Mouse (Mus musculus) adrenal gland (tissue): ENCODE measurements around the gene Plcb1.

Experiments used
- intact Hi-C: fragments of 180-260 bp; cut with DNase I; formaldehyde crosslinking; loops from one replicate; pipeline ENCODE4 v1.15.1; 2025

Plcb1 gene

DNA sequence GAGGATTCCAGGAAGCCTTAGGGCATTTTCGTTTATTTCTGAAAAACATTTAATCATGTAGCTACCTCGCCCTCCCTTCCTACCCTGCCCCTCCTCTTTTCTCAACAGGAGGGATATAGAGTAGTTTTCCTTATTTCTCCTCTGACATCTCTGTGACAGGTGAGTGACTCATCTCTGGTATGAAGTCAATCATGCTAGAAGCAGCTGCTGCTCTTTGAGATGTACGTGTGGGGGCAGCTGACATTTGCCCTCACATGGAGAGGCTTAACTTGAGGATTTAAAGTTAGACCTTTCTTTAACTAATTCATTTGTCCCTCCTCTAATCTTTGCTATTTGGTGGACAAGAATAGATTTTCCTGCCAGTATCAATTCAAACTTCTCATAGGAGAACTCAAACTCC is 608.8 kb downstream of the Plcb1 start:
- intact Hi-C loops, result no loop called here

DNA sequence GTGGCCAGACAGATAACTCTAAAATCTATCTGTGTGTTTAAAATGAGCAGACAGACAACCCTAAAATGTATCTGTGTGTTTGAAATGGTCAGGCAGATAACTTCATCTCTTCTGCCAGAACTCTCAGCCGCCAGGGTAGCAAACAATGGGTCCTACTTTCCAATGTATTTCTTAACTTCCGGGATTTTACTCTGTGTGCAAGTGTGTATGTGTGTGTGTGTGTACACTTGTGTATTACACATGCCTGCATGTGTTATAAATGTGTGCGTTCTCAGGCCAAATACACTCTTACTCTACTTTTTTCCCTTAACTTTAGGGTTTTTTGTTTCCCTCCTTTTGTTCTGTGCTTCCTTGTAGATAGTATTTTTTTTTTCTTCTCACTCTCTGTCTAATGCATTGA is 610.5 kb downstream of the Plcb1 start:
- intact Hi-C loops, result no loop called here

DNA sequence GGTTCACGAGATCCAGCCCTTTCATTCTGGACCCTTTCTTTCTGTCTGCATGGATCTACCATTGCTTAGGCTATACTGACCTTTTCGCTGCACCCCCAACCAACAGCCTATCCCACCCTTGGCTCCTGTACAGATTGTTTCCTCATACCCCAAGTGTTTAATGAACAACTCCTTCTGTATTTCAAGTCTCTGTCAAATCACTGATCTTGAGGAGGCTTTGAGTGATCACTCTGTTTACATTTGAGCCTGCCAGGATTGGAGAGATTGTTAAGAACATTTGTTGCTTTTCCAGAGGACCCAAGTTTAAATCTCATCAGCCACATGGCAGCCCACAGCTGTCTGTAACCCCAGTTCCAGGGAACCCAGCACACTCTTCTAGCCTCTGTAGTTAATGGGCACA is 612.1 kb downstream of the Plcb1 start:
- intact Hi-C loops, result no loop called here

DNA sequence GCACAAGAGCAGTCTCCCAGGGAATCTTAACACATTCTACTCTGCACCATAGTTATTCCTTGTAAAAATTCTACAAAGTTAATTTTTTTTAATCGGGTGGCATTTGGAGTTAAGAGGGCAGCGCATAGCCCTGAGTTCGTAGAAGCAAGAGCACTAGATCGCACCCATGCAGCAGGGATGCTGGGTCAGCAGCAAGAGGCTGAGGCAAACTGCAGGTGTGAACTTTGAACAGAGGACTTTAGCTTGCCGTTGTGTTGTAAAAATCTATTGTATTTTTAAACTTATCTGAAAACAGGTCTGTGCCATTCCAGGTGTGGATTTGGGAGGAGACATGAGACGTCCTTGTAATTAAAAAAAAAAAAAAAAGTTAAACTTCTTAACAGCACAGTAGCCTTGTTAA is 613.9 kb downstream of the Plcb1 start:
- intact Hi-C loops, result no loop called here

- intact Hi-C loops, result no loop called here
Measured at GRCm38 (mm10) chr2:135402916-135403315, 617.0 kb downstream of the Plcb1 start.

- intact Hi-C loops, result no loop called here
Measured at GRCm38 (mm10) chr2:135403344-135403743, 617.5 kb downstream of the Plcb1 start.

- intact Hi-C loops, result no loop called here
Measured at GRCm38 (mm10) chr2:135404095-135404494, 618.2 kb downstream of the Plcb1 start.

DNA sequence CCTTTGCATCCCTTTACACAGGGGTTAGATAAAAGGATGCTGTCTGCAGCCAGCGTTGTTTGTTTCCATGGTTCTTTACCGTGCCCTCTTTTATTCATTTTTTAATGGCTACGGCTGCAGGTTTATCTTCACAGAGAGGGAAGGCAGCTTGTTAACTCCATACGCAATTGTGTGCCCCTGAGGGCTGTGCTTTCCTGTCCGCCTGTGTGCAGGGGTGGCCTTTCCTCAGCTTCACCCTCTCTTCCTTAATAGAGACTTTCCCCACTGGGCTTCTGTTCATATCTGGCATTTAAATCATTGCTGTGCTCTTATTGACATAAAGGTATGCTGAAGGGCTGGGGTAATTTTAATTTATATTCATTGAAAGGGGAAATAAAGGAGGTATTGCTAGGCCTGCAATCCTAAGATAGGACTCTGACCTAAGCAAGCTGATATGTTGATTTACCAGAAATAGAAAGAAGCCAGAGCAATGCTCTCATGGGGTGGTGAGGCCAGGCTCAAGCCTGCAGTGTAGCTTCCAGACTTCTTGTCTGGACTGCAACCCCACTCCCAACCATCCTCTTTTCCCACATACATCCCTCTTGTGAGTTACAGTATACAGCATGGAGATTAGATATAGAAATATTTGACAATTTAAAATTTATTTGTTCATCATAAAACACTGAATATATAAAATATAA is 623.7 kb downstream of the Plcb1 start:
- intact Hi-C loops, result no loop called here

GRCm38 (mm10) chr2:135411675-135412074 is 625.8 kb downstream of the Plcb1 start:
- intact Hi-C loops, result no loop called here

- intact Hi-C loops, result no loop called here
Measured at GRCm38 (mm10) chr2:135415137-135415536, 629.3 kb downstream of the Plcb1 start.

DNA sequence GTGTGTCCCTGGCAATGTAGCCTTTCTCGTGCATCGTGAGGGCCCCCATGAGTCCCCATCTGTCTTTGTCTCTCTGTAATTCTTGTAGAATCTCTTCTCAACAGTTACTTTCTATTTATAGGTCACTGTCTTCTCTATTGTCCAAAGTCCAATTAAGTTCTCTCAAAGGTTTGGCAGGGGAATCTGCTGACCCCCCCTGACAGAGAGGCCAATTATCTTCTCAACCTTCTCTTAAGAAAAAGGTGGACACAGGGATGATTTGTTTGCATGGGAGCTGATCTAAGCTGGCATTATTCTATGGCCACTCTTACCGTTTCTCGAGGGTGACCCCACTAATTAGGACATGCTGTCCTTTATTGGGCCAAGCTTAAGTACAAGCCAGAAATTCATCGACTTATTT is 633.4 kb downstream of the Plcb1 start:
- intact Hi-C loops, result no loop called here

DNA sequence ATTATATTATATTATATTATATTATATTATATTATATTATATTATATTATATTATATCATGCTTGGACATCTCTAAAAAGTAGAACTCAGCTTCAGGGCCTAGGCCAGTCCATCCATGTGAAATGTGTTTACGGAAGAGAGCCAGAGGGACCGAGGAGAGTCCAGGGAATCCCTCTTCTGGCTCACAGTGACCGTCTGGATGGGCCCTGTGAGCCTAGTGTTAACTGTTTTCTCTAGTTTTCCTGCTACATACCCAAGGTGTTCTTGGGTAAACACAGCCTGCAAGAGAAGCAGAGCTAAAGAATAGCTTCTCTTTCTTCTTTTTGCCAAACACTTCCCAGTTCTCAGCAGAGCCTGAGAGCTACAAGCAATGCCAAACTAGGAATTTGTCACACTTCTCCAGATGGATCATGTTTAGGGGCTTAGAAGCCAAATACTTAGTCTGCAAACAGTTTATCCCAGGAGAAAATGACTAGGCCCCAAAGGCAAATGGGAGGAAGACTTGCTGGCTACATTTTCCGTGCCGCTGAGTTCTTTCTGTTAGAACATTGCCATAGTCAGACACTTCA is 649.2 kb downstream of the Plcb1 start:
- intact Hi-C loops, result loop anchor here (5.0 to 10.0 kb wide), 2 partner anchors 310 to 492 kb away; no protein-coding TSS in a partner anchor

DNA sequence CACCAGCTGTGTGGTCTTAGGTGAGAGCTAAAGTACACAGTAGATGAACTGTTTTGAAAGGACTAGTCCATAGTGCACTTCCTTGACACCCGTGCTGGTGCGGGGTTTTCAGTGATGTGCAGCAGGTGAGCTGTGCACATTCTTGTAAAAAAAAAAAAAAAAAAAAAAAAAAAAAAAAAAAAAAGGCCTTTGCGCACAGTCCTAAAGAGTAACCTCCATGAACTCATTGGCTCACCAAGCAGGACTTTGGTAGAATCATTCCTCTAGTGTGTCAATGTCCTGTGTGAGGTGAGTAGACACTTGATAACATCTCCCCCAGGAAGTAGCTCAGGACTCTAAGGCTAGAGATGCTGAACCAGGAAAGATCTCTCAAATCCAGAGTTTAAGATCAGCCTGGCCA is 653.2 kb downstream of the Plcb1 start:
- intact Hi-C loops, result loop anchor here (5.0 to 10.0 kb wide), 2 partner anchors 306 to 488 kb away; no protein-coding TSS in a partner anchor

DNA sequence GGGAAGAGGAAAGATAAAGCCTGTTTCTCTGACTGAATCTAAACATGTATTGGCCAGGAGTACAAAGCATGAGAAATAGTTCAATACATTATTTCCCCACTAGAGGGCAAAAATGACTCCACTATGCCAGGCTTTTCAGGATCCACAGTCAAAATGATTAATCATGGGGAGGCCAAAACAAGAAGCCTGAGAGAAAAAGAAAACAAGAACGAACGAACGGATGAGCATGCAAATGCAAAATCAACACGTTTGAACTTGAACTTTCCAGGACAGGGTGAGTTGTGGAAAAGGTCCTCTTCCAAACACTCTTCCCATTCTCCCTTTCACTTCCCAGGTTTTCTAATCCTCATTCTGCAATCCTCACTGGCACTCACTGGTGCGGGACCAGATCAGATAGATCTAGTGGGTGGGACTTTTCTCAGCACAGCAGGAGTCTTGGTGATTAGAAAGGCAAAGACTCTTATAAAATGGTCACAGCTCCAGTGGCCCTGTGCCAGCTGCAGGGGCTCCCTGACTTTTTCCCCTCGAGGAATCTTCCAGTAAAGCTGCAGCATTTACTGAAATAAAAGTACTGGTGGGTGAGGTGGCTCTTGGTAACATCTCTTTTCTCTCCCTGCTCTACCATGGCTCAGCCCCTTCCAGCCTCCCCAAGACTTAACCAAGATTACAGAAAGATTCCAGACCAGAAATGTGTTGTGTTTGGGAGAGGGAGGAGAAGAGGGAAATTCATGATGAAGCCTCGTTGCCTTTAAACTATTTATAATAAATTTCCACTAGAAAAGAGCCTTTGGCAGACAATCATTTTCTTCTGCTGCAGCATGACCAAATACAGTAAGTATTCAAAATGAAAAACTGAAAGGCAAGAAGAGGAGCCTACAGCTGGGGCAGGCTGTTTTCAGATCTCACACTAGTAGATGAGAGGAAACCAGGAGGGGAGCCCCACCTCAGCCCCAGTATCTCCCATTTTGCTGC is 654.0 kb downstream of the Plcb1 start:
- intact Hi-C loops, result loop anchor here (5.0 to 10.0 kb wide), 2 partner anchors 305 to 487 kb away; no protein-coding TSS in a partner anchor

- intact Hi-C loops, result no loop called here
Measured at GRCm38 (mm10) chr2:135453581-135453980, 667.7 kb downstream of the Plcb1 start.

- intact Hi-C loops, result no loop called here
Measured at GRCm38 (mm10) chr2:135454015-135454414, 668.1 kb downstream of the Plcb1 start.

DNA sequence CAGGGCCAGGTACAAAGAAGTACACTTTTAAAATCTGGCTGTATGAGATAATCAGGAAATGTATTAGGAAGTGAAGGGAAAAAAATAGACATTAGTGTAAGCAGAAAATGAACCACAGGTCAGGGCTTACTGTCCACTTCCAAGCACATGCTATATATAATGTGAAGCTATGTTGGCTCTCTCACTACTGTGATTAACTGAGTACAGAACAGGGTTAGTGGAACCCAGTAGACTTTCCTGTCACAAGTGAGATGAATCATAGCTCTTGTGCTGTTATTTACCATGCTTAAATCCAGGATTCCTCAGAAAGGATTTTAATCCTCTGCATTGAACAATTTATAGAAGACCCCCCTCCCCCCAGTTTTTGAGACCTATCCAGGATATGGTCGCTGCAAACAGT is 668.6 kb downstream of the Plcb1 start:
- intact Hi-C loops, result no loop called here

DNA sequence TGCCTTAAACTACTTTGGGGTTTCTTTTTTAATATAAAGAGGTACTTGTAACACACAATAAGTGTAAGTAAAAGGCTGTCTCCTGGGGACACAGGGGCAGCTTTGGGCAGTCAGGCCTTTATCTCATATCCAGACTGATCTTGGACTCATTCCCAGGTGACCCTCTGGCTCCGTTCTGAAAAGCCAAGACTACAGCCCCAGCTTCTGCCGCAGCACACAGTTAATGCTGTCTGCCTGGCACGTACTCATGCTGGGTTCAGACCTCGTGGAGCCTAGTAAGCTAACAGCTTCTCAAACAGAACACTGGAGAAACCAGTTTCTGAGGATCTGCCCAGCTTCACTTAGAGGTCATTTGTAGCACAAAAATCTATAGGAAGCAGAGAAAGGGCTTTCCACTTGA is 682.0 kb downstream of the Plcb1 start:
- intact Hi-C loops, result no loop called here

DNA sequence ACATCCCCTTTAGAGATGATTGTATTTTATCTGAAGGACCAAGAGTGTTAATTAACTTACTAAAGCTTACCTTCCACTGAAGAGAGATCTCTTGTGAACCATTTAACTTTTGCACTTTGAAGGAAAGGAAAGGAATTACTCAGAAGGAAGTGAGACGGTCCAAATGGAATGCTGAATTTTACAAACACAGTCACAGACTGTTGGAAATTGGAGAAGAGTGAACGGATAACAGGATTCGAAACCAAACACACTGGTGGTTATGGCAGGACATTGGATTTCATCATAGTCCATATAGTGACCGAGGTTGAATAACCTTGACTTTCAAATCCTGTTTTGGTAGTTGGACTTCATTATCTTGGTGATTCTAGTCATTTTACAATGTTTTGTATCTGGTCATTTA is 688.2 kb downstream of the Plcb1 start:
- intact Hi-C loops, result no loop called here

GRCm38 (mm10) chr2:135485248-135485647 is 699.4 kb downstream of the Plcb1 start:
- intact Hi-C loops, result no loop called here

DNA sequence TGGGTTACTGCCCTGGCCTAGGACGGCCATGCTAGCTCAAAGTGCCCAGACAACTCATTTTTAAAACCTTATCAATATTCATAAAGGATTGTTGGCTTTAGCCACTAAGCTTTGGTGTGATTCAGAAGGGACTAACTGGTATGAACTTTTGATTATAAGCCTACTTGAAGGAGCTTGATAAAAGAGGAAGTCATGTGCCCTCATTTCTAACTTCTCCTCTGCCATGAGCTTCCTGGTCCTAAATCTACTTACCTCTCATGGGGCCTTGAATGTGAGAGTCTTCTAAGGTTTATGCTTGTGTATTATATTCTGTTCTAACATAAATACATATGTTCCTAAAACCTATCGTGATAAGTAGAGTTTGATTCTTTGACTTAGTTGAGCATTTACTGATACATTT is 702.4 kb downstream of the Plcb1 start:
- intact Hi-C loops, result no loop called here

- intact Hi-C loops, result no loop called here
Measured at GRCm38 (mm10) chr2:135489127-135489526, 703.3 kb downstream of the Plcb1 start.
